Mouse (Mus musculus) lung, embryonic 16.5 days (tissue): ENCODE measurements around the gene Tmem150c. TPM values are rescaled to one million over a fixed set of nuclear protein-coding genes. Genes with fewer than 3 reads are reported as not detected.

ENCODE experiments used
- ATAC-seq: fragments of 200-750 bp; cut with Nextera tagmentation; 2 replicates; pipeline ENCODE4 v1.8.0; 2017; ENCODE audit warnings: low read depth, mild to moderate bottlenecking, moderate library complexity
- H3K27ac ChIP-seq: fragments of 300-500 bp; sonication (generic); 2 replicates; pipeline ENCODE4 v1.5.1; 2014; ENCODE audit warnings: mild to moderate bottlenecking, control low read depth, low read length
- H3K27me3 ChIP-seq: fragments of 300-500 bp; sonication (generic); 2 replicates; pipeline ENCODE4 v1.6.1; 2014; ENCODE audit warnings: low read depth, low read length, mixed read lengths; ENCODE audit not compliant: control insufficient read depth, insufficient read depth
- H3K36me3 ChIP-seq: fragments of 300-500 bp; sonication (generic); 2 replicates; pipeline ENCODE4 v1.6.1; 2014; ENCODE audit warnings: low read length; ENCODE audit not compliant: control insufficient read depth, insufficient read depth
- H3K4me1 ChIP-seq: fragments of 300-500 bp; sonication (generic); replicated peaks from 2 replicates; pipeline ENCODE4 v1.6.1; 2014; ENCODE audit warnings: low read length, mixed read lengths; ENCODE audit not compliant: control insufficient read depth, insufficient read depth
- H3K4me2 ChIP-seq: fragments of 300-500 bp; sonication (generic); 2 replicates; pipeline ENCODE4 v1.6.1; 2014; ENCODE audit warnings: low read depth, low read length, control low read depth
- H3K4me3 ChIP-seq: fragments of 300-500 bp; sonication (generic); 2 replicates; pipeline ENCODE4 v1.5.1; 2014; ENCODE audit warnings: mild to moderate bottlenecking, low read length, control low read depth
- H3K9ac ChIP-seq: fragments of 300-500 bp; sonication (generic); 2 replicates; pipeline ENCODE4 v1.6.1; 2014; ENCODE audit warnings: low read length, control low read depth
- H3K9me3 ChIP-seq: fragments of 300-500 bp; sonication (generic); 2 replicates; pipeline ENCODE4 v1.6.1; 2016; ENCODE audit warnings: low read length; ENCODE audit not compliant: control insufficient read depth
- WGBS: fragments of 180-500 bp; shearing (Covaris S2); extraction: QIAGEN DNeasy Blood & Tissue Kit; methylation state at CpG from one replicate; pipeline ENCODE4 v1.1.7; 2014; 5-methylcytosine and 5-hydroxymethylcytosine counted together
- polyA plus RNA-seq: library from polyadenylated mRNA; unstranded; fragments of >200 nt; fragmentation: Nextera tagmentation; extraction: Ambion mirVana; gene quantifications from 2 replicates; pipeline ENCODE4 v1.2.1, GENCODE M21; 2015

The Tmem150c gene
- polyA plus RNA-seq, 1 experiment from 2014 or later = 10.1 TPM

DNA sequence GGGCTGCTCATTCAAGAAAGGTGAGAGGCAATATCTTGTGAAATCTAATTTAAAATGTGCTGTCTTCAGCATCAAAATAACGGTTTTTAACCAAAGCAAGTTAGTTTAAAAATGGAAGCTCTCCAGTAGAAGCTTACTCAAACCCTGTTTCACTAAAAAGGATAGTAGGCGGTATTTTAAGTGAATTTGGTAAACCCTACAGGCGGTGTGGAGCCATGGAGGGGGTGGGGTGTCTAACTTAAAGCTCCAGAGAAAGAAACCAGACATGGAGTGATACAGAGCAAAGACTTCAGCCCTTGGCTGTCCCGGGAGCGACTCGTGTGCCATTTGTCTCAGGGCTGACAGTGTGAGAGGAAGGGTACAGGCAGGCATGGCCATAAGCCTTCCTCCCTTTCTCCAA lies 4.0 kb downstream of the Tmem150c start:
- Histone ChIP-seq H3K4me2 (no peak overlapping the region), H3K27me3 (peaks cover 14% of the 10 kb centered on the region), H3K4me1 (no peaks in the 10 kb centered on the region; the same call in 1 of the 2 replicates), H3K27ac (no peak overlapping the region), H3K4me3 (no peak overlapping the region), H3K9me3 (no peaks in the 10 kb centered on the region), H3K36me3 (no peaks in the 10 kb centered on the region), H3K9ac (no peak overlapping the region)
- ATAC-seq = no peak
- WGBS = 57% methylated on average over 6 of the region's 6 CpGs

DNA sequence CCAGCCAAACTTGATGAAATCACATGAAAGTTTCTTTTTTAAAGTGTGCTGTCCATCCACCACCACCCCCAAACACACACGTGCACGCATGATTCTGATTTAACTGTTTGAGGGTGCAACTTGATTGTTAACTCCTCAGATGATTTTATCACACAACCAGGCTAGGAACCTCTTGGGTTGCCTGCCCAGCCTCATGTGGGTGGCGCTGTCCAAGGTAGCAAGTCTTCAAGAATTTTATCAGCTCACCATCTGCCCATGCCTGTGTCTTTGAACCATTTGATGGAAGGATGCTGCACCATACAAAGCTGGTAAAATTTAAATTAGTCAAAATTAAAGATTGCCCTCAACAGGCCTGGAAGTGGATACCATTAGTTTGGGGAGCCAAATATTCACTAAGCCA lies 9.6 kb downstream of the Tmem150c start:
- no peak overlapping the region for H3K27ac ChIP-seq
- no peaks in the 10 kb centered on the region for H3K27me3 ChIP-seq
- no peaks in the 10 kb centered on the region for H3K4me1 ChIP-seq
- H3K9me3 ChIP-seq = no peaks in the 10 kb centered on the region
- no peak for ATAC-seq
- H3K9ac ChIP-seq = no peak overlapping the region
- no peak overlapping the region for H3K4me3 ChIP-seq
- no peaks in the 10 kb centered on the region for H3K36me3 ChIP-seq
- 48% methylated on average over 3 of the region's 3 CpGs for WGBS
- H3K4me2 ChIP-seq = no peak overlapping the region

DNA sequence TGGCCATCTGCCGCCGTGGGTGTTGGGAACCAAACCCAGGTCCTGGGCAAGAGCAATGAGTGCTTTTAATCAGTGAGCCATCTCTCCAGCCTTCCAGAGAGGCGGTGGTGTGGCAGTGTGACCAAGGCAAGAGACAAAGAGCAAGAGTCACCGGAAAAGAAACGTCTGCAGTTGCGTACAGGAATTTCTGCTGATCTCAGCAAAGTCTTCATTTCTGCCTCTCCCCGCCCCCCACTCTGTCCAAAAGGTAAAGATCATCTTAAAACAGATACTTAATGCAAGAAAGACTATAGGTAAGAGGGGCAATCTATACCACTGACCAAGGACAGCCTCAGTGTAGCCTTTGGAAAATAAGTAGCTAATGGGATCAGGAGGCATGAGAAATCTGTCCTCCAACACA lies 14.8 kb downstream of the Tmem150c start:
- ATAC-seq = no peak
- 73% methylated on average over 7 of the region's 7 CpGs for WGBS
- no peak overlapping the region for H3K9ac ChIP-seq
- H3K4me2 ChIP-seq = no peak overlapping the region
- no peaks in the 10 kb centered on the region for H3K9me3 ChIP-seq
- no peaks in the 10 kb centered on the region for H3K4me1 ChIP-seq
- no peak overlapping the region for H3K4me3 ChIP-seq
- no peaks in the 10 kb centered on the region for H3K27me3 ChIP-seq
- H3K36me3 ChIP-seq = no peaks in the 10 kb centered on the region
- H3K27ac ChIP-seq = no peak overlapping the region

DNA sequence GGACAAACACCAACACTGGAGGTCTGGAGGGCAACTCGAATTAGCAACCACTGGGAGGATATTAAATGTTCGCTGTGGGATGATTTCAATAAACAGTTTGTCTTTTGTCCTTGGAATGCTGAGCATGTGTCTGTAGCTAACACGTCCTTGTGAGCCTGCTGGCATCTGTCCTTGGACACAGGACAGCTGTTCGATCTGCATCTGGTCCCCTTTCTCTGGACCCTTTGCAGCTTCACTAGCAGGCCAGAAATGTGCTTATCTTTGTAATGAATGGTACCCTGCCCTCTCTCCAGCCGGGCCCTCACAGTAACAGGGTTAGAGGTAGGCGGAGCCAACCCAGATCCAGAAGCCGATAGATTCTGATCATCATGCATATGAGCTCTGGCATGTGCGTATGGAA lies 32.3 kb downstream of the Tmem150c start:
- WGBS = 32% methylated on average over 8 of the region's 8 CpGs
- peak; percentile 96 for ATAC-seq
- H3K4me3 ChIP-seq = no peak overlapping the region

DNA sequence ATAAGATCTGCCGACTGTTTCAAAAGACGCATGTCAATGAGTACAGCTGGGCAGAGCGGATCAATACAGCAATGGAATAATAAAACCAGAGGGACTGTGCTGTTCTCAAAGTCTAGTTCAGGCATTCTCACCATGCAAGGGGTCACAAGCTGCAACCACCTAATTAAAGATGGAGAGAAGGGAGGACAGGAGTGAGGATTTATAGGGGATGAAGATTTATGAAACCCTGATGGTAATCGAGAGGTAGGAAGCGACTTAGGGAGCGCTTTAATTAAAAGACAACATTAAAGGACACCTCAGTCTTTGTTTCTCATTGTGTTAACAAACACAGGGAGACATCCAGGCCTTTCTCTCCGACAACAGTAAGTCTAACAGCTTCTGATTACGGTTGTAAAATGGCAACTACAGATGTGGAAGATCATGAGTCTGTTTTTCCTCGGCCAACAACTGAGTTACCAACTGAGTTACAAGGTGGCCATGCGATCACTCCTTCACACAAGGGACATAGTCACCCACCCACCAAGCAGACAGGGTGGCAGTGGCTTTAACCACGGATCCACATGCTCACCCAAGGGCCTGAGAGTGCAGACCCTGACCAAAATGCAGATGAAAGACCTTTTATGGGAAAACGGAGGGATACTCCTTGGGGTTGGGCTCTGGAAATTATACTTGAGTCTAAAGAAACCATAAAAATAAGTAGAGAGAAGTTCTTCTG lies 34.0 kb downstream of the Tmem150c start:
- WGBS = 74% methylated on average over 12 of the region's 12 CpGs
- H3K27ac ChIP-seq = no peak overlapping the region
- H3K9ac ChIP-seq = no peak overlapping the region
- H3K36me3 ChIP-seq = no peaks in the 10 kb centered on the region
- no peak overlapping the region for H3K4me2 ChIP-seq
- no peaks in the 10 kb centered on the region for H3K9me3 ChIP-seq
- peaks cover 7% of the 10 kb centered on the region for H3K4me1 ChIP-seq
- no peak overlapping the region for H3K4me3 ChIP-seq
- no peak for ATAC-seq
- H3K27me3 ChIP-seq = no peaks in the 10 kb centered on the region; the same call in 1 of the 2 replicates

More for the DNA sequence above, 32.3 kb downstream of the Tmem150c start:
- no peak overlapping the region for H3K4me2 ChIP-seq
- peak overlapping the region; percentile 76 for H3K27ac ChIP-seq
- H3K27me3 ChIP-seq = no peaks in the 10 kb centered on the region
- no peak overlapping the region for H3K9ac ChIP-seq
- no peaks in the 10 kb centered on the region for H3K9me3 ChIP-seq
- H3K36me3 ChIP-seq = no peaks in the 10 kb centered on the region
- peaks cover 2% of the 10 kb centered on the region; the same call in 1 of the 2 replicates for H3K4me1 ChIP-seq

DNA sequence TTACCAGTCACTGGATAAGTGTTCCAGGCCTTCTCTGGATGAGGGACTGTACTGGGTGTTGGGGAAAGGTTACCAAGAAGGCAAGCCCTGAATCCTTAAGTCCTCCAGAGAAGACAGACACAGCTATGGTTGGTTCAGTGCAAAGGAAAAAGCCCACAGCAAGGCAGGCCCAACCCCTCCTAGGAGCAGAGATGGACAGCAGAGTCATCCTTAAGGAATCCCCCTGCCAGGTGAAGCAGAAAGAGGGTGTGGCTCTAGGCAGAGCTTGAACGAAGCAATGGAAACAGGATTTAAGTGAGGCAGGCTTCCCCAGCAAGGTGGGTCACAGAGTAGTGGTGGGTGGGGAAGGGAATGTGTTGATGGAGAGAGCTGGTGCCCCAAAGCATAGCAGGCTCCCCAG lies 35.1 kb downstream of the Tmem150c start:
- Histone ChIP-seq H3K36me3 (no peaks in the 10 kb centered on the region), H3K4me2 (no peak overlapping the region), H3K4me1 (peaks cover 7% of the 10 kb centered on the region), H3K9me3 (no peaks in the 10 kb centered on the region), H3K4me3 (no peak overlapping the region), H3K9ac (no peak overlapping the region), H3K27ac (no peak overlapping the region), H3K27me3 (peaks cover 3% of the 10 kb centered on the region; the same call in 1 of the 2 replicates)
- WGBS = 29% methylated on average over 1 of the region's 1 CpGs
- ATAC-seq = no peak

DNA sequence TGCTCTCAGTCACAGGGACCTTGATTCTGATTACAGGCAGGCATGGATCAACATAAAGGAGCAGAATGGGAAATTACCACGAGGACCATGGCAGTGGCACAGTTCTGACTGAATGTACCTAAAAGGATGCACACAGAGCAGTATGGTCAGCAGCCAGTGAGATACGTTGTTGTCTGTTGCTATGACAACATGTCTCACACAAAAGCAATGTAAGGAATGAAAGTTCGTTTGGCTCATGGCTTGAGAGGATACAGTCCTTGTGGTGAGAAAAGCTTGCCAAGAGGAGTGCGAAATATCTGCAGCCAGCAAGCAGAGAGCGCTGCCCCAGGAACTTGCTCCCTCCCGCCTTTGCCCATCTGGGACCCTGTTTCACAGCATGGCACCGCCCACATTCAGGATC lies 36.3 kb downstream of the Tmem150c start:
- Histone ChIP-seq H3K4me2 (no peak overlapping the region), H3K36me3 (no peaks in the 10 kb centered on the region), H3K27me3 (peaks cover 3% of the 10 kb centered on the region; the same call in 1 of the 2 replicates), H3K9me3 (no peaks in the 10 kb centered on the region), H3K4me3 (no peak overlapping the region), H3K4me1 (peaks cover 7% of the 10 kb centered on the region), H3K9ac (no peak overlapping the region), H3K27ac (no peak overlapping the region)
- WGBS = 56% methylated on average over 7 of the region's 7 CpGs
- no peak for ATAC-seq

DNA sequence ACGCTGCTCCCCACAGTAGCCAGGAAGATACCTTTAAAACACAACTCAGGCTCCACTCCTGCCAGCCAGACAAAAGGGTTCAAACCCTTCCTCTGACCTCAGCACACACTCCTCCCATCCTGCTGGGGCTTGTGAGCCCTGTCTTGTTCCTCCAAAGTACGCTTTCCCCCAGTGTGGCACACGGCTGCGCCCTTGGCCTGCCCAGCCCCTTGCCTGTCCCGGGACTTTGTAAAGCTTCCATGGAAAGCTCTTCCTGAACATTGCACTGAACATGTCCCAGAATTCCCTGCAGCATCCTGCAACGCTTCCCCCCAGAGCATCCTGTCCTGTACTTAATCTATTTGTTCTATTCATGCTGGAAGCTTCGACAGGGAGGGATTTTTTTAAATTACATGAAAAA lies 38.4 kb downstream of the Tmem150c start:
- peaks cover 5% of the 10 kb centered on the region for H3K4me1 ChIP-seq
- H3K4me2 ChIP-seq = peak overlapping the region; percentile 40
- H3K9me3 ChIP-seq = no peaks in the 10 kb centered on the region
- no peaks in the 10 kb centered on the region for H3K36me3 ChIP-seq
- no peak overlapping the region for H3K9ac ChIP-seq
- WGBS = 40% methylated on average over 7 of the region's 7 CpGs
- H3K27ac ChIP-seq = no peak overlapping the region
- peaks cover 3% of the 10 kb centered on the region; the same call in 1 of the 2 replicates for H3K27me3 ChIP-seq
- H3K4me3 ChIP-seq = no peak overlapping the region
- ATAC-seq = no peak

DNA sequence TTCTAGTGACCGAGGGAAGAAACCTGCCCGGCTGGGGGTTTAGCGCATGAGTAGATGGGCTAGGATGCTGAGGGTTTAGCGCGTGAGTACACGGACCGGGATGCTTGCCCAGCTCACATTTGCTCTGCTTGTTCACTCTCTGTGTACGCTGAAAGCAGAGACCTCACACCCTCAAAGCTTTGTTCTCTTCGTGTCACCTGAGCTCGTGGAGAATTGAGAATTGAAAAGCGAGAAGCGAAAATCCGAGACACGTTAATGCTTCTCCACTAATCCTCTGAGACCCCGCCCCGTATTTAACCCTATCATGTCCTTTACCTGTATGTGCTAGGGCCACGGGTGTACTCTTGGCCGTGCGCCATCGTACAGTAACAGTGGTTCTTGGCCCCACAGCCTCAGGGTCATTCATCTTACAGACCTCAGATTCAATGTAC lies 38.9 kb downstream of the Tmem150c start:
- Histone ChIP-seq H3K36me3 (no peaks in the 10 kb centered on the region), H3K4me2 (peak overlapping the region; percentile 40), H3K4me1 (peaks cover 5% of the 10 kb centered on the region), H3K27me3 (peaks cover 3% of the 10 kb centered on the region; the same call in 1 of the 2 replicates), H3K27ac (no peak overlapping the region), H3K4me3 (peak overlapping the region; percentile 16; the same call in 1 of the 2 replicates), H3K9me3 (no peaks in the 10 kb centered on the region), H3K9ac (no peak overlapping the region)
- ATAC-seq = no peak
- WGBS = 7% methylated on average over 20 of the region's 20 CpGs
